Mouse (Mus musculus) limb, embryonic 12.5 days (tissue): ENCODE data around the gene Tenm3. TPM values are rescaled to one million over a fixed set of nuclear protein-coding genes. Genes with fewer than 3 reads are reported as not detected.

Source experiments
- ATAC-seq: fragments of 200-750 bp; cut with Nextera tagmentation; 2 replicates; pipeline ENCODE4 v1.8.0; 2017; ENCODE audit warnings: low read depth, moderate TSS enrichment; ENCODE audit not compliant: insufficient number of reproducible peaks, insufficient read depth, low FRiP score, low TSS enrichment
- H3K27ac ChIP-seq: fragments of 300-500 bp; sonication (generic); 2 replicates; pipeline ENCODE4 v1.5.1; 2016; ENCODE audit warnings: mild to moderate bottlenecking, moderate library complexity
- H3K27me3 ChIP-seq: fragments of 300-500 bp; sonication (generic); 2 replicates; pipeline ENCODE4 v1.6.1; 2016; ENCODE audit warnings: mild to moderate bottlenecking, moderate library complexity
- H3K36me3 ChIP-seq: fragments of 300-500 bp; sonication (generic); 2 replicates; pipeline ENCODE4 v1.6.1; 2016; ENCODE audit warnings: mild to moderate bottlenecking, moderate library complexity
- H3K4me1 ChIP-seq: fragments of 300-500 bp; sonication (generic); replicated peaks from 2 replicates; pipeline ENCODE4 v1.6.1; 2016
- H3K4me2 ChIP-seq: fragments of 300-500 bp; sonication (generic); 2 replicates; pipeline ENCODE4 v1.6.1; 2016; ENCODE audit warnings: mild to moderate bottlenecking, moderate library complexity
- H3K4me3 ChIP-seq: fragments of 300-500 bp; sonication (generic); replicated peaks from 2 replicates; pipeline ENCODE4 v1.5.1; 2016; ENCODE audit warnings: mild to moderate bottlenecking
- H3K9ac ChIP-seq: fragments of 300-500 bp; sonication (generic); replicated peaks from 2 replicates; pipeline ENCODE4 v1.6.1; 2016; ENCODE audit warnings: mild to moderate bottlenecking, moderate library complexity
- H3K9me3 ChIP-seq: fragments of 300-500 bp; sonication (generic); 2 replicates; pipeline ENCODE4 v1.6.1; 2016; ENCODE audit warnings: mild to moderate bottlenecking, moderate library complexity
- WGBS: fragments of 180-500 bp; shearing (Covaris S2); methylation state at CpG from one replicate; pipeline ENCODE4 v1.1.7; 2016; 5-methylcytosine and 5-hydroxymethylcytosine counted together
- polyA plus RNA-seq: library from polyadenylated mRNA; unstranded; fragments of >200 nt; fragmentation: Nextera tagmentation; extraction: Ambion mirVana; gene quantifications from 2 replicates; pipeline ENCODE4 v1.2.1, GENCODE M21; 2016

The Tenm3 gene
- polyA plus RNA-seq, 1 experiment from 2014 or later, result 47.1 TPM

- no peak for ATAC-seq
- Histone ChIP-seq H3K4me3 (no peak overlapping the region), H3K4me1 (peaks cover 4% of the 10 kb centered on the region; the same call in 1 of the 2 replicates), H3K27me3 (no peaks in the 10 kb centered on the region), H3K27ac (no peak overlapping the region), H3K4me2 (no peak overlapping the region), H3K36me3 (no peaks in the 10 kb centered on the region), H3K9me3 (no peaks in the 10 kb centered on the region), H3K9ac (no peak overlapping the region)
- 63% methylated on average over 1 of the region's 1 CpGs for WGBS
These were observed 33.1 kb downstream of the Tenm3 start for GRCm38 (mm10) chr8:48810615-48811014.

- Histone ChIP-seq H3K36me3 (no peaks in the 10 kb centered on the region), H3K9me3 (no peaks in the 10 kb centered on the region), H3K9ac (no peak overlapping the region), H3K4me2 (no peak overlapping the region), H3K4me1 (peaks cover 4% of the 10 kb centered on the region; the same call in 1 of the 2 replicates), H3K27me3 (no peaks in the 10 kb centered on the region), H3K4me3 (no peak overlapping the region), H3K27ac (no peak overlapping the region)
- WGBS, result 79% methylated on average over 3 of the region's 3 CpGs
- no peak for ATAC-seq
These were observed 34.6 kb downstream of the Tenm3 start for GRCm38 (mm10) chr8:48809104-48809503.

- Histone ChIP-seq H3K27me3 (no peaks in the 10 kb centered on the region), H3K4me3 (no peak overlapping the region), H3K36me3 (no peaks in the 10 kb centered on the region), H3K4me2 (no peak overlapping the region), H3K4me1 (peaks cover 26% of the 10 kb centered on the region), H3K9me3 (no peaks in the 10 kb centered on the region), H3K9ac (no peak overlapping the region), H3K27ac (no peak overlapping the region)
- 68% methylated on average over 8 of the region's 8 CpGs for WGBS
- ATAC-seq, result no peak
These were observed 40.7 kb downstream of the Tenm3 start for GRCm38 (mm10) chr8:48803070-48803469.

- H3K9me3 ChIP-seq, result no peaks in the 10 kb centered on the region
- H3K4me1 ChIP-seq, result peaks cover 30% of the 10 kb centered on the region
- H3K36me3 ChIP-seq, result no peaks in the 10 kb centered on the region
- H3K27ac ChIP-seq, result no peak overlapping the region
- H3K4me2 ChIP-seq, result peak overlapping the region; percentile 11; the same call in 1 of the 2 replicates
- 36% methylated on average over 8 of the region's 8 CpGs for WGBS
- H3K9ac ChIP-seq, result no peak overlapping the region
- H3K4me3 ChIP-seq, result no peak overlapping the region
- H3K27me3 ChIP-seq, result no peaks in the 10 kb centered on the region
- ATAC-seq, result no peak
These were observed 41.5 kb downstream of the Tenm3 start for GRCm38 (mm10) chr8:48802231-48802630.

GRCm38 (mm10) chr8:48797955-48798359 lies 45.8 kb downstream of the Tenm3 start:
- peaks cover 48% of the 10 kb centered on the region for H3K4me1 ChIP-seq
- no peaks in the 10 kb centered on the region for H3K27me3 ChIP-seq
- no peak overlapping the region for H3K27ac ChIP-seq
- no peak for ATAC-seq
- WGBS, result 83% methylated on average over 5 of the region's 5 CpGs
- H3K4me3 ChIP-seq, result no peak overlapping the region
- H3K36me3 ChIP-seq, result no peaks in the 10 kb centered on the region
- H3K4me2 ChIP-seq, result no peak overlapping the region
- H3K9me3 ChIP-seq, result no peaks in the 10 kb centered on the region
- H3K9ac ChIP-seq, result no peak overlapping the region

- H3K4me2 ChIP-seq, result no peak overlapping the region
- WGBS, result 39% methylated on average over 7 of the region's 7 CpGs
- H3K4me3 ChIP-seq, result no peak overlapping the region
- no peak for ATAC-seq
- no peak overlapping the region for H3K27ac ChIP-seq
- H3K27me3 ChIP-seq, result no peaks in the 10 kb centered on the region
- H3K9me3 ChIP-seq, result no peaks in the 10 kb centered on the region
- H3K36me3 ChIP-seq, result no peaks in the 10 kb centered on the region
- no peak overlapping the region for H3K9ac ChIP-seq
- peaks cover 24% of the 10 kb centered on the region for H3K4me1 ChIP-seq
These were observed 49.5 kb downstream of the Tenm3 start for GRCm38 (mm10) chr8:48794285-48794684.

GRCm38 (mm10) chr8:48793729-48794128 lies 50.0 kb downstream of the Tenm3 start:
- Histone ChIP-seq H3K9me3 (no peaks in the 10 kb centered on the region), H3K4me2 (no peak overlapping the region), H3K36me3 (no peaks in the 10 kb centered on the region), H3K4me3 (no peak overlapping the region), H3K9ac (no peak overlapping the region), H3K27me3 (no peaks in the 10 kb centered on the region), H3K4me1 (peaks cover 23% of the 10 kb centered on the region), H3K27ac (no peak overlapping the region)
- ATAC-seq, result no peak
- 57% methylated on average over 8 of the region's 8 CpGs for WGBS

- Histone ChIP-seq H3K4me3 (no peak overlapping the region), H3K27me3 (no peaks in the 10 kb centered on the region), H3K4me1 (peaks cover 19% of the 10 kb centered on the region), H3K9ac (no peak overlapping the region), H3K9me3 (no peaks in the 10 kb centered on the region), H3K4me2 (no peak overlapping the region), H3K36me3 (no peaks in the 10 kb centered on the region), H3K27ac (no peak overlapping the region)
- WGBS, result 65% methylated on average over 10 of the region's 10 CpGs
- ATAC-seq, result no peak
These were observed 51.0 kb downstream of the Tenm3 start for GRCm38 (mm10) chr8:48792587-48793326.

- 86% methylated on average over 9 of the region's 9 CpGs for WGBS
- Histone ChIP-seq H3K4me3 (no peak overlapping the region), H3K27ac (no peak overlapping the region), H3K27me3 (peaks cover 3% of the 10 kb centered on the region), H3K36me3 (no peaks in the 10 kb centered on the region), H3K4me2 (no peak overlapping the region), H3K9me3 (no peaks in the 10 kb centered on the region), H3K4me1 (peaks cover 18% of the 10 kb centered on the region; the same call in 1 of the 2 replicates), H3K9ac (no peak overlapping the region)
- ATAC-seq, result no peak
These were observed 60.4 kb downstream of the Tenm3 start for GRCm38 (mm10) chr8:48783308-48783707.

- H3K9ac ChIP-seq, result no peak overlapping the region
- whole genome bisulfite sequencing, result 88% methylated on average over 6 of the region's 6 CpGs
- peaks cover 21% of the 10 kb centered on the region for H3K4me1 ChIP-seq
- H3K4me3 ChIP-seq, result no peak overlapping the region
- H3K27ac ChIP-seq, result no peak overlapping the region
- no peak overlapping the region for H3K4me2 ChIP-seq
- peaks cover 3% of the 10 kb centered on the region for H3K27me3 ChIP-seq
- no peak for ATAC-seq
- H3K9me3 ChIP-seq, result no peaks in the 10 kb centered on the region
- no peaks in the 10 kb centered on the region for H3K36me3 ChIP-seq
These were observed 63.1 kb downstream of the Tenm3 start for GRCm38 (mm10) chr8:48780628-48781027.

GRCm38 (mm10) chr8:48779194-48779593 lies 64.6 kb downstream of the Tenm3 start:
- no peak overlapping the region for H3K4me2 ChIP-seq
- peaks cover 30% of the 10 kb centered on the region for H3K4me1 ChIP-seq
- WGBS, result 63% methylated on average over 4 of the region's 4 CpGs
- no peak overlapping the region for H3K27ac ChIP-seq
- H3K27me3 ChIP-seq, result peaks cover 3% of the 10 kb centered on the region
- H3K36me3 ChIP-seq, result no peaks in the 10 kb centered on the region
- no peak for ATAC-seq
- no peak overlapping the region for H3K9ac ChIP-seq
- no peaks in the 10 kb centered on the region for H3K9me3 ChIP-seq
- H3K4me3 ChIP-seq, result no peak overlapping the region

- ATAC-seq, result no peak
- H3K4me3 ChIP-seq, result no peak overlapping the region
- peak overlapping the region; percentile 40; the same call in 1 of the 2 replicates for H3K4me2 ChIP-seq
- peaks cover 21% of the 10 kb centered on the region for H3K4me1 ChIP-seq
- peak overlapping the region; percentile 26; the same call in 1 of the 2 replicates for H3K27ac ChIP-seq
- WGBS, result 49% methylated on average over 9 of the region's 9 CpGs
- H3K27me3 ChIP-seq, result no peaks in the 10 kb centered on the region
- H3K9ac ChIP-seq, result no peak overlapping the region
- H3K36me3 ChIP-seq, result no peaks in the 10 kb centered on the region
- no peaks in the 10 kb centered on the region for H3K9me3 ChIP-seq
These were observed 67.7 kb downstream of the Tenm3 start for GRCm38 (mm10) chr8:48776081-48776480.
